Mouse (Mus musculus) kidney, adult 18-20 months (tissue): ENCODE measurements at regions not wholly inside any gene's neighbourhood (a gene's known extent, or its start where the extent isn't known, plus 50 kb on each side); places are given as distances from the start of the nearest gene placed in this dataset.

Experiments used
- DNase-seq: peaks from one replicate; pipeline ENCODE4 v3.0.0; 2021

- peak; percentile 6 for DNase-seq
Observed at GRCm38 (mm10) chr1:85339821-85340220, 69.5 kb upstream of the C130026I21Rik start.
